Mouse (Mus musculus): ENCODE results near the gene Dusp16.
"Not testable (repeated sequence)": the region's sequence is repeated elsewhere in the genome, so short reads cannot be mapped to it uniquely, and the experiment has no call there.

Gene Dusp16

GRCm38 (mm10) chr6:134700451-134701210 is 91.8 kb downstream of the Dusp16 start:
- in situ Hi-C loops (cut with MboI, MseI): no loop called here

GRCm38 (mm10) chr6:134698243-134698642 is 94.2 kb downstream of the Dusp16 start:
- in situ Hi-C loops (cut with MboI, MseI): no loop called here

- in situ Hi-C loops (cut with MboI, MseI): no loop called here
Measured at GRCm38 (mm10) chr6:134696554-134696953, 95.9 kb downstream of the Dusp16 start.

- in situ Hi-C loops (cut with MboI, MseI): no loop called here
Measured at GRCm38 (mm10) chr6:134696146-134696545, 96.3 kb downstream of the Dusp16 start.

GRCm38 (mm10) chr6:134695625-134696024 is 96.8 kb downstream of the Dusp16 start:
- in situ Hi-C loops (cut with MboI, MseI): no loop called here

GRCm38 (mm10) chr6:134694988-134695387 is 97.4 kb downstream of the Dusp16 start:
- in situ Hi-C loops (cut with MboI, MseI): no loop called here

- in situ Hi-C loops (cut with MboI, MseI): no loop called here
Measured at GRCm38 (mm10) chr6:134694498-134694897, 97.9 kb downstream of the Dusp16 start.

GRCm38 (mm10) chr6:134685515-134685914 is 106.9 kb downstream of the Dusp16 start:
- in situ Hi-C loops (cut with MboI, MseI): no loop called here

GRCm38 (mm10) chr6:134685040-134685439 is 107.4 kb downstream of the Dusp16 start:
- in situ Hi-C loops (cut with MboI, MseI): no loop called here

GRCm38 (mm10) chr6:134684354-134684915 is 108.0 kb downstream of the Dusp16 start:
- in situ Hi-C loops (cut with MboI, MseI): no loop called here

GRCm38 (mm10) chr6:134679330-134679729 is 113.1 kb downstream of the Dusp16 start:
- in situ Hi-C loops (cut with MboI, MseI): not testable (repeated sequence)

- in situ Hi-C loops (cut with MboI, MseI): no loop called here
Measured at GRCm38 (mm10) chr6:134678037-134678436, 114.4 kb downstream of the Dusp16 start.

GRCm38 (mm10) chr6:134677504-134677903 is 114.9 kb downstream of the Dusp16 start:
- in situ Hi-C loops (cut with MboI, MseI): no loop called here

GRCm38 (mm10) chr6:134673712-134674111 is 118.7 kb downstream of the Dusp16 start:
- in situ Hi-C loops (cut with MboI, MseI): not testable (repeated sequence)

- in situ Hi-C loops (cut with MboI, MseI): no loop called here
Measured at GRCm38 (mm10) chr6:134670881-134671411, 121.5 kb downstream of the Dusp16 start.

- in situ Hi-C loops (cut with MboI, MseI): no loop called here
Measured at GRCm38 (mm10) chr6:134669179-134669865, 123.1 kb downstream of the Dusp16 start.

- in situ Hi-C loops (cut with MboI, MseI): no loop called here
Measured at GRCm38 (mm10) chr6:134668519-134668918, 123.9 kb downstream of the Dusp16 start.

- in situ Hi-C loops (cut with MboI, MseI): no loop called here
Measured at GRCm38 (mm10) chr6:134665817-134666216, 126.6 kb downstream of the Dusp16 start.

All from T-helper 1 cell (primary cell).